ENCODE assay signal across 21 mouse cellular contexts in the genomic region with DNA sequence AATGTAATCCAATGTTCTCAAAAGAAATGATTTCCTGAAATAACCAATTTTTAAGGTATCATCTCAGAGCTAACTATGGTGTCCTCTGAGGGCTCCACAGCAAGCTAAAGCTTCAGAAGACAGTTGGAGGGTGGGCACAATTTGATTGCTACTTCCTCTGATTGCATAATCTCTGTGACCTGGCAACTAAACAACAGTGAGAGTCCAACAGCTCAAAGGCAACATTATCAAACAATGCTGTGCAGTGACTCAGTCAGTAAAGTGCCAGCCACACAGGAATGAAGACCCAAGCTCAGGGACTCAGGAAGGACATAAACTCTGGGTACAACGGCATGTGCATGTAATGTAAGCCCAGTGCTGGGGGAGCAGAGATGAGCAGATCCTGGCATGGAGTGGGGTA. TPM values are rescaled to one million over a fixed set of nuclear protein-coding genes. Genes with fewer than 3 reads are reported as not detected.
DNase-seq lines count a peak whose midpoint lies in the region; ATAC-seq and TF ChIP-seq lines count a peak whose summit lies in the region.
"Had no signal": no experiment of that assay in that cellular context is flagged by ENCODE, and none has a peak within 500 bp of the region (broad histone marks: within the 10 kb centered on the region; RNA-seq: fewer than 3 reads in every experiment).

No protein-coding gene starts in this region.

- no peak for ATAC-seq in intestine, postnatal 0 days
- no peak for ATAC-seq in intestine, embryonic 15.5 days
- peak; percentile 45 for ATAC-seq in megakaryocyte, adult 5-6 weeks (ENCODE audit: poor library complexity, severe bottlenecking)
- ATAC-seq: hindbrain, embryonic 16.5 days; midbrain, embryonic 15.5 days had no signal

- H3K4me1 ChIP-seq in heart, embryonic 10.5 days: no peaks in the 10 kb centered on the region; the same call in 1 of the 2 replicates
- no peaks in the 10 kb centered on the region for H3K4me1 ChIP-seq in intestine, postnatal 0 days (replicated peaks; ENCODE audit: control insufficient read depth, insufficient read depth, low read length)
- H3K4me1 ChIP-seq in intestine, embryonic 15.5 days (replicated peaks): no peaks in the 10 kb centered on the region
- H3K4me1 ChIP-seq: forebrain, embryonic 12.5 days; limb, embryonic 12.5 days; midbrain, embryonic 15.5 days; neural tube, embryonic 15.5 days had no signal

- H3K27ac ChIP-seq in heart, embryonic 10.5 days: no peak overlapping the region
- H3K27ac ChIP-seq in intestine, postnatal 0 days (ENCODE audit: low read depth, low read length): 0 out of 2 replicates have a peak overlapping the region, but pooled peaks have one; percentile 4
- H3K27ac ChIP-seq in intestine, embryonic 15.5 days: no peak overlapping the region
- H3K27ac ChIP-seq: forebrain, embryonic 12.5 days; gastrocnemius, adult 2 months; limb, embryonic 12.5 days; midbrain, embryonic 15.5 days; neural tube, embryonic 15.5 days had no signal

- TF ChIP-seq CTCF in intestine, postnatal 0 days (IDR thresholded peaks at IDR 0.05; ENCODE audit: low read depth): no peak

- WGBS in heart, embryonic 10.5 days: 68% methylated on average over 1 of the region's 1 CpGs
- WGBS in intestine, postnatal 0 days: 79% methylated on average over 1 of the region's 1 CpGs
- WGBS in intestine, embryonic 15.5 days: 89% methylated on average over 1 of the region's 1 CpGs

- H3K36me3 ChIP-seq in heart, embryonic 10.5 days: peaks cover 54% of the 10 kb centered on the region
- H3K36me3 ChIP-seq in intestine, postnatal 0 days (ENCODE audit: control insufficient read depth, insufficient read depth): peaks cover 50% of the 10 kb centered on the region
- H3K36me3 ChIP-seq in intestine, embryonic 15.5 days: peaks cover 12% of the 10 kb centered on the region; the same call in 1 of the 2 replicates

- no peaks in the 10 kb centered on the region for H3K9me3 ChIP-seq in heart, embryonic 10.5 days
- H3K9me3 ChIP-seq in intestine, postnatal 0 days (ENCODE audit: control insufficient read depth): no peaks in the 10 kb centered on the region
- H3K9me3 ChIP-seq in intestine, embryonic 15.5 days: no peaks in the 10 kb centered on the region
- H3K9me3 ChIP-seq: forebrain, embryonic 12.5 days; limb, embryonic 12.5 days; midbrain, embryonic 15.5 days; neural tube, embryonic 15.5 days had no signal

- H3K9ac ChIP-seq in intestine, postnatal 0 days (ENCODE audit: low read depth, low read length): no peak overlapping the region
- no peak overlapping the region for H3K9ac ChIP-seq in intestine, embryonic 15.5 days
- H3K9ac ChIP-seq: forebrain, embryonic 12.5 days; limb, embryonic 12.5 days; midbrain, embryonic 15.5 days; neural tube, embryonic 15.5 days had no signal

- no peak overlapping the region for H3K4me2 ChIP-seq in intestine, postnatal 0 days (replicated peaks; ENCODE audit: low read depth)
- H3K4me2 ChIP-seq in intestine, embryonic 15.5 days (replicated peaks): no peak overlapping the region
- H3K4me2 ChIP-seq: forebrain, embryonic 12.5 days; limb, embryonic 12.5 days; midbrain, embryonic 15.5 days; neural tube, embryonic 15.5 days had no signal

- peak; percentile 79 for DNase-seq in heart, adult 11 months
- DNase-seq in heart, embryonic 10.5 days (ENCODE audit: low spot score): no peak
- peak; percentile 68 for DNase-seq in Muller cell, postnatal 12 days (ENCODE audit: inconsistent ontology term)
- DNase-seq in urinary bladder, adult 2 months (ENCODE audit: low spot score): no peak
- DNase-seq in cerebellum, adult 18-20 months: no peak
- DNase-seq: cerebellum, adult 2 months; cerebellum, postnatal 36 days; gastrocnemius, adult 2 months; heart, postnatal 36 days; kidney, adult 11 months; lung, adult 2 months; spleen, adult 18-20 months; thymus, postnatal 36 days had no signal

- H3K4me3 ChIP-seq in heart, embryonic 10.5 days: no peak overlapping the region
- H3K4me3 ChIP-seq in intestine, postnatal 0 days (ENCODE audit: low read depth, low read length): no peak overlapping the region
- no peak overlapping the region for H3K4me3 ChIP-seq in intestine, embryonic 15.5 days (replicated peaks)
- H3K4me3 ChIP-seq: forebrain, embryonic 12.5 days; gastrocnemius, adult 2 months; limb, embryonic 12.5 days; midbrain, embryonic 15.5 days; neural tube, embryonic 15.5 days had no signal

- no peaks in the 10 kb centered on the region for H3K27me3 ChIP-seq in heart, embryonic 10.5 days (ENCODE audit: insufficient read depth, poor library complexity, severe bottlenecking)
- no peaks in the 10 kb centered on the region for H3K27me3 ChIP-seq in intestine, postnatal 0 days (replicated peaks; ENCODE audit: control insufficient read depth, insufficient read depth, low read length)
- H3K27me3 ChIP-seq in intestine, embryonic 15.5 days (replicated peaks): no peaks in the 10 kb centered on the region
- H3K27me3 ChIP-seq: forebrain, embryonic 12.5 days; limb, embryonic 12.5 days; midbrain, embryonic 15.5 days; neural tube, embryonic 15.5 days had no signal

RNA-seq across cellular contexts. Expression of gene Rnf141, which starts 11.2 kb away (rescaled TPM):
- 29.3 and 31.6 TPM in 2 replicates for polyA plus RNA-seq in heart, embryonic 10.5 days (2016; fragmentation: Nextera tagmentation; extraction: Ambion mirVana)
- polyA plus RNA-seq in intestine, postnatal 0 days (2015; fragmentation: Nextera tagmentation; extraction: Ambion mirVana): 31.0 and 33.5 TPM in 2 replicates
- polyA plus RNA-seq in intestine, embryonic 15.5 days (2015; fragmentation: Nextera tagmentation; extraction: Ambion mirVana): 39.8 and 41.8 TPM in 2 replicates
- 31.6 and 36.3 TPM in 2 replicates for total RNA-seq in megakaryocyte, adult 5-6 weeks (2015)
- 28.7 and 39.0 TPM in 2 replicates for total RNA-seq in megakaryocyte, adult 5-6 weeks (2017)
- 32.1 and 34.0 TPM in 2 replicates for polyA plus RNA-seq in urinary bladder, adult 2 months (2012; rRNA removed)

RNA-seq across cellular contexts. Expression of gene Lyve1, which starts 30.0 kb away (rescaled TPM):
- 1.6 and 3.6 TPM in 2 replicates for polyA plus RNA-seq in heart, embryonic 10.5 days (2016; fragmentation: Nextera tagmentation; extraction: Ambion mirVana)
- polyA plus RNA-seq in intestine, postnatal 0 days (2015; fragmentation: Nextera tagmentation; extraction: Ambion mirVana): 26.9 and 29.9 TPM in 2 replicates
- 12.7 and 18.3 TPM in 2 replicates for polyA plus RNA-seq in intestine, embryonic 15.5 days (2015; fragmentation: Nextera tagmentation; extraction: Ambion mirVana)
- 1.1 and 1.2 TPM in 2 replicates for total RNA-seq in megakaryocyte, adult 5-6 weeks (2015)
- 0.92 and 0.98 TPM in 2 replicates for total RNA-seq in megakaryocyte, adult 5-6 weeks (2017)
- 23.2 and 32.3 TPM in 2 replicates for polyA plus RNA-seq in urinary bladder, adult 2 months (2012; rRNA removed)

Comparison
In these comparisons a context has a peak if more than half of its experiments do, and no peak if none do; other contexts are left out.
1. DNase-seq: peak in heart, adult 11 months (single experiment) and Muller cell, postnatal 12 days (single experiment); none in heart, embryonic 10.5 days (single experiment), urinary bladder, adult 2 months (single experiment) and cerebellum, adult 18-20 months (0 of 2).